Mouse (Mus musculus): ENCODE measurements around the gene Ubap2.

Gene Ubap2

GRCm38 (mm10) chr4:41274980-41275850, at the start of gene Ubap2:
TSS of gene Ubap2 (minus strand) at chr4:41275144.
- CTCF ChIA-PET, result interaction anchor here in 3 of 4 experiments (0.6 to 2.1 kb wide), 7 partner anchors 9 to 230 kb away, joined by 3 to 13 read pairs (median 5); no protein-coding TSS in a partner anchor
- POLR2A ChIA-PET, result interaction anchor here (0.5 to 14.2 kb wide), 119 partner anchors 9 to 1007 kb away, joined by 3 to 441 read pairs (median 5); partner anchors contain the start of genes Dcaf12 (in 4 of the 4), Nol6 (in 4 of the 4), Ubap1 (in 3 of the 4) and Aqp3 (in 2 of the 4)

- ChIA-PET POLR2A (interaction anchor here in 3 of 4 experiments (0.6 to 1.6 kb wide), 11 partner anchors 8 to 640 kb away, joined by 3 to 6 read pairs (median 3); partner anchors contain the start of genes Kif24 (in 1 of the 3), Nudt2 (in 1 of the 3) and Ubap1 (in 1 of the 3)), CTCF (interaction anchor here in 2 of 4 experiments (0.6 kb wide), 2 partner anchors 12 to 19 kb away, joined by 4 to 10 read pairs; no protein-coding TSS in a partner anchor)
Measured at GRCm38 (mm10) chr4:41320971-41321370, 46.0 kb upstream of the Ubap2 start.

GRCm38 (mm10) chr4:41318267-41318666, 43.3 kb upstream of the Ubap2 start:
- POLR2A ChIA-PET, result interaction anchor here in 2 of 4 experiments (0.9 to 2.4 kb wide), 8 partner anchors 9 to 194 kb away, joined by 3 to 12 read pairs (median 6); partner anchors contain the start of gene Nol6 (in 1 of the 2)
- CTCF ChIA-PET, result interaction anchor here in 1 of 4 experiments (0.6 kb wide), 1 partner anchor 246 kb away, joined by 8 read pairs; no protein-coding TSS in a partner anchor

- ChIA-PET CTCF (interaction anchor here in 1 of 4 experiments (0.7 kb wide), 1 partner anchor 80 kb away, joined by 3 read pairs; no protein-coding TSS in a partner anchor), POLR2A (interaction anchor here (0.6 to 5.2 kb wide), 58 partner anchors 10 to 593 kb away, joined by 3 to 40 read pairs (median 5); partner anchors contain the start of genes Ubap2 (in 4 of the 4), Ubap1 (in 3 of the 4), Aqp3 (in 2 of the 4) and Kif24 (in 2 of the 4))
Measured at GRCm38 (mm10) chr4:41315173-41315572, 40.2 kb upstream of the Ubap2 start.

- CTCF ChIA-PET, result interaction anchor here in 1 of 4 experiments (0.5 kb wide), 1 partner anchor 386 kb away, joined by 3 read pairs; no protein-coding TSS in a partner anchor
- POLR2A ChIA-PET, result interaction anchor here (0.5 to 5.2 kb wide), 67 partner anchors 9 to 592 kb away, joined by 3 to 40 read pairs (median 4); partner anchors contain the start of genes Ubap2 (in 4 of the 4), Ubap1 (in 3 of the 4), Aqp3 (in 2 of the 4) and Kif24 (in 2 of the 4)
Measured at GRCm38 (mm10) chr4:41314141-41315129, 39.5 kb upstream of the Ubap2 start, which contains the start of gene Dcaf12. TSS of gene Dcaf12 (minus strand) at chr4:41314889.

- ChIA-PET CTCF (no interaction called here), POLR2A (interaction anchor here in 3 of 4 experiments (0.6 to 5.2 kb wide), 25 partner anchors 8 to 461 kb away, joined by 3 to 40 read pairs (median 8); partner anchors contain the start of genes Ubap1 (in 2 of the 3), Ubap2 (in 2 of the 3), Bag1 (in 1 of the 3) and Chmp5 (in 1 of the 3))
Measured at GRCm38 (mm10) chr4:41313722-41314121, 38.8 kb upstream of the Ubap2 start.

GRCm38 (mm10) chr4:41310567-41311563, 35.9 kb upstream of the Ubap2 start:
- POLR2A ChIA-PET, result interaction anchor here in 2 of 4 experiments (0.6 to 1.0 kb wide), 4 partner anchors 31 to 202 kb away, joined by 3 to 5 read pairs (median 4); no protein-coding TSS in a partner anchor
- CTCF ChIA-PET, result no interaction called here

- ChIA-PET POLR2A (interaction anchor here in 3 of 4 experiments (0.6 to 4.8 kb wide), 23 partner anchors 10 to 385 kb away, joined by 3 to 23 read pairs (median 4); partner anchors contain the start of genes Kif24 (in 1 of the 3), Nudt2 (in 1 of the 3), Ubap1 (in 1 of the 3) and Ubap2 (in 1 of the 3)), CTCF (interaction anchor here (0.6 to 1.2 kb wide), 8 partner anchors 21 to 305 kb away, joined by 3 to 5 read pairs (median 3); partner anchors contain the start of gene Nol6 (in 1 of the 4))
Measured at GRCm38 (mm10) chr4:41307406-41307805, 32.5 kb upstream of the Ubap2 start.

GRCm38 (mm10) chr4:41304302-41304701, 29.4 kb upstream of the Ubap2 start:
- CTCF ChIA-PET, result no interaction called here
- POLR2A ChIA-PET, result interaction anchor here in 3 of 4 experiments (0.6 to 4.8 kb wide), 19 partner anchors 9 to 324 kb away, joined by 3 to 23 read pairs (median 3); partner anchors contain the start of genes Dcaf12 (in 2 of the 3), Ubap1 (in 1 of the 3) and Ubap2 (in 1 of the 3)

- ChIA-PET CTCF (no interaction called here), POLR2A (interaction anchor here in 2 of 4 experiments (0.6 to 2.4 kb wide), 14 partner anchors 8 to 323 kb away, joined by 3 to 15 read pairs (median 3); partner anchors contain the start of gene Dcaf12 (in 1 of the 2))
Measured at GRCm38 (mm10) chr4:41303671-41304070, 28.7 kb upstream of the Ubap2 start.

GRCm38 (mm10) chr4:41298976-41299375, 24.0 kb upstream of the Ubap2 start:
- ChIA-PET CTCF (no interaction called here), POLR2A (interaction anchor here in 2 of 4 experiments (0.8 to 2.0 kb wide), 3 partner anchors 16 to 40 kb away, joined by 3 to 8 read pairs (median 4); partner anchors contain the start of gene Dcaf12 (in 1 of the 2))

GRCm38 (mm10) chr4:41295960-41296359, 21.0 kb upstream of the Ubap2 start:
- CTCF ChIA-PET, result interaction anchor here in 1 of 4 experiments (1.3 kb wide), 1 partner anchor 9 kb away, joined by 3 read pairs; no protein-coding TSS in a partner anchor
- POLR2A ChIA-PET, result interaction anchor here in 3 of 4 experiments (0.6 to 1.9 kb wide), 9 partner anchors 8 to 355 kb away, joined by 3 to 7 read pairs (median 4); partner anchors contain the start of gene Dcaf12 (in 1 of the 3)

- ChIA-PET POLR2A (interaction anchor here in 3 of 4 experiments (0.6 to 1.8 kb wide), 7 partner anchors 9 to 355 kb away, joined by 3 to 7 read pairs (median 4); partner anchors contain the start of gene Dcaf12 (in 1 of the 3)), CTCF (no interaction called here)
Measured at GRCm38 (mm10) chr4:41295507-41295906, 20.6 kb upstream of the Ubap2 start.

- ChIA-PET POLR2A (interaction anchor here in 2 of 4 experiments (0.9 to 1.9 kb wide), 7 partner anchors 9 to 46 kb away, joined by 3 to 10 read pairs (median 3); no protein-coding TSS in a partner anchor), CTCF (interaction anchor here in 2 of 4 experiments (0.6 kb wide), 3 partner anchors 34 to 96 kb away, joined by 4 to 5 read pairs (median 4); no protein-coding TSS in a partner anchor)
Measured at GRCm38 (mm10) chr4:41293907-41294306, 19.0 kb upstream of the Ubap2 start.

- POLR2A ChIA-PET, result interaction anchor here in 3 of 4 experiments (0.6 to 2.0 kb wide), 12 partner anchors 9 to 175 kb away, joined by 3 to 8 read pairs (median 3); partner anchors contain the start of genes Kif24 (in 1 of the 3), Nudt2 (in 1 of the 3) and Ubap2 (in 1 of the 3)
- CTCF ChIA-PET, result interaction anchor here in 1 of 4 experiments (0.6 kb wide), 1 partner anchor 195 kb away, joined by 5 read pairs; no protein-coding TSS in a partner anchor
Measured at GRCm38 (mm10) chr4:41289802-41290201, 14.9 kb upstream of the Ubap2 start.

Measured in embryonic stem cell, embryonic (primary cell).